Mouse (Mus musculus) small intestine, adult 2 months (tissue): ENCODE results near the gene Ripply2.

ENCODE experiments used
- CTCF ChIP-seq: fragments of 200-500 bp; IDR thresholded peaks from 2 replicates; pipeline ENCODE4 v1.5.1; 2012; ENCODE audit warnings: low read depth, mild to moderate bottlenecking, control low read depth, inconsistent platforms, low read length, moderate library complexity, mixed read lengths; ENCODE audit not compliant: insufficient replicate concordance, insufficient read length; ENCODE audit errors: extremely low read depth
- POLR2A ChIP-seq: fragments of 200-500 bp; IDR thresholded peaks from 2 replicates; pipeline ENCODE4 v1.6.1; 2012; ENCODE audit warnings: low read depth, mild to moderate bottlenecking, control low read depth, inconsistent platforms, low read length, moderate library complexity

GRCm38 (mm10) chr9:87055547-87056235 lies 40.4 kb downstream of the Ripply2 start:
- TF ChIP-seq CTCF (no peak), POLR2A (no peak)
